Mouse (Mus musculus): ENCODE results near the gene Dis3. TPM values are rescaled to one million over a fixed set of nuclear protein-coding genes. Genes with fewer than 3 reads are reported as not detected.
A peak's percentile ranks its signal among the peaks of the same experiment; 100 is the strongest.

The Dis3 gene
- 10 to 100 TPM; 11.9 to 12.0 TPM for total RNA-seq (2021)
- long read RNA-seq, experiment 1, full-length matches to known transcripts = 3 of 3 reads
- long read RNA-seq, experiment 1, partial matches to known transcripts = 0 of 3 reads
- long read RNA-seq, experiment 1, other reads (novel, unspliced or antisense) = 0 of 3 reads
- long read RNA-seq, experiment 2, full-length matches to known transcripts = 4 of 5 reads
- long read RNA-seq, experiment 2, partial matches to known transcripts = 0 of 5 reads
- long read RNA-seq, experiment 2, other reads (novel, unspliced or antisense) = 1 of 5 reads

DNA sequence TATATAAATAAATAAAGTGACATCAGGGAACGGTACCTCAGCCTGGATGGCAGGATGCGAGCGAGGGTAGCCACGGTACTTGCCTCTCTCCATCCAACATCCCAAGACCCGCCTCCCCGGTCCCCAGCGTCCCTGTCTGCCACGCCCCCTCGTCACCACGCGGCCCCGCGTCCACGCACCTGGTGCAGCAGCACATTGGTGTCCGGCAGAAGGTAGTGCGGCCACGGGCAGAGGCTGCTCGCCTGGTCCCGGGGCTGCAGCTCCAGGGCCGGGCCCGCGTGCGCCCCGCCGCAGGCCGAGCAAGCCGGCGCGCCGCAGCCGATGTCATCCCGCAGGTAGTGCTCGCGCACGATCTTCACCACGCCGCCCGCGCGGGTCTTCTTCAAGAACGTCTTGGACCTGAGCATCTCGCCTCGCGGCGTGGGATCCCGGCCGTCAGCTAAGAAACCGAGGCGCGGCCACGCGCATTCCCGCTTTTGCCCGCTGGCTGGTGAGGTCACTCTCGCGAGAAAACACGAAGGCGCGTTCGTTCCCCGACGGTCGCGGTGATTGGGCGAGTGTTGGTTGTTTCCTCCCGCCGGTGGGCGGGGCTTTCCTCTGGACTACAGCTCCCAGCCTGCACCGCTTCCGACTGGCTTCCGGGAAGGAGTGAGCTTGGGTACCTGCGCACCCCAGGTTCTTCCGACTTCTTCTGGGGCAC is at the start of gene Dis3, which contains the start of gene Pibf1:
TSS of gene Dis3 (minus strand) at position 504 of the 700 bp plus-strand sequence.
TSS of gene Pibf1 (plus strand) at position 158 of the 700 bp plus-strand sequence.
- intact Hi-C loops (cut with DNase I) = loop anchor here (5.0 kb wide), 1 partner anchor 57 kb away; no protein-coding TSS in a partner anchor
- DNase-seq = peak; percentile 99

GRCm38 (mm10) chr14:99146841-99147240 is 47.3 kb upstream of the Dis3 start:
- intact Hi-C loops (cut with DNase I) = no loop called here
- DNase-seq = no peak

DNA sequence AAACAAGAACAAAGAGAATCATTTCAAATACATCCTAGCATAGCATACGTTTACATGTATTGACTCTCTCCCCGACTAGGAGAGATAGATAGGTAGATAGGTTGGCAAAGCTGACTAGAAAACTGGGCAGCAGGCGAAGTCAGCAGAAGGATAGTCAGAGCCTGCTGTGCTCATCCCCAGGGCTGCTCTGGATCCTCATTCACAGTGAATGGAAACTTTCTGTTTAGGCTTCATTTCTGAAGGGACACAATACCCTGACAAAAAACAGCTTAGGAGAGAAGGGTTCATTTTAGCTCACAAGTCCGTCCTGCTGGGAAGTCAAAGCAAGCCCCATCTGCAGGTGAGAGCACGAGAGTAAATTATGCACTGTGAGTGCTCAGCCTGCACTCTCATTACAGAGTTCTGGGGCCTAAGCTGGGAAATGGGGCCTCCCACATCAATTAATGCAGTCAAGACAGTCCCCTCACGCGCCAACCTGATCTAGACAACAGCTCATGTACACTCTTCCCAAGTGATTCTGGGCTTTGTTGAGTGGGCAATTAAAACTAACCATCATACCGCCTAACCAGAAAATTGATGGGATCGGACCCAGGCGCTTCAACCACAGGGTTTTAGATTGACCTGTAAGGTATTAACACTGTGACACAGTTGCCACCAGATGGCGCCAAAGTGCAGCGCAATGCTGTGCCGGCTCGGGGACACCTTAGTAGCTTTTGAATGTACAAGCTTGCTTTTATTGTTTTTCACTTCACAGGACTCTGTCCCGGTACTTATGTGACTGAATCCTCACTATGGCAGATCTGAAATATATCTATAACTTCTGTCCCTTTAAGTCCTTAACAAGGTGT is 42.4 kb upstream of the Dis3 start:
- peak; percentile 85 to 89 for DNase-seq
- intact Hi-C loops (cut with DNase I) = loop anchor here (1.0 to 5.0 kb wide), 2 partner anchors 155 to 752 kb away; partner anchors contain the start of gene Klf5

- intact Hi-C loops (cut with DNase I) = loop anchor here (5.0 kb wide), 1 partner anchor 157 kb away; the partner anchor contains the start of gene Klf5
Measured at GRCm38 (mm10) chr14:99140036-99140435, 40.5 kb upstream of the Dis3 start.

DNA sequence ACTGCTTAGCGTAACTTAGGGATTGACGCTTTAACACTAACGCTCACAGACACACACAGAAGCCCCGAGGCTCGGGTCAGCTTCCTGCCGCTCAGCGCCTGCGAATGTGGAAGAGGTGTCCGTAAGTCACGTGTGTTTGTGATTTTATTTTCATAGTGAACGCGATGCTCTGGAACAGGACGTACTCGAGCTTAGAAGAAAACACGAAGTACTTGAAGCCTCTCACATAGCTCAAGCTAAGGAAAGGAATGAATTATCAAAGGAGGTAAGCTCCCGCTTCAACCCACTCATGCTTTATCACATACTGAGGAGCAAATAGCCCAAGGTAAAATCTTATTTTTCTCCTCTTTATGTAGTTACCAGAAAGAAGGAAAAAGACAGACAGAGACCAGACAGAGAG is 36.7 kb upstream of the Dis3 start:
- no peak for DNase-seq
- intact Hi-C loops (cut with DNase I) = no loop called here

More at GRCm38 (mm10) chr14:99140036-99140435, 40.5 kb upstream of the Dis3 start:
- DNase-seq = no peak

DNA sequence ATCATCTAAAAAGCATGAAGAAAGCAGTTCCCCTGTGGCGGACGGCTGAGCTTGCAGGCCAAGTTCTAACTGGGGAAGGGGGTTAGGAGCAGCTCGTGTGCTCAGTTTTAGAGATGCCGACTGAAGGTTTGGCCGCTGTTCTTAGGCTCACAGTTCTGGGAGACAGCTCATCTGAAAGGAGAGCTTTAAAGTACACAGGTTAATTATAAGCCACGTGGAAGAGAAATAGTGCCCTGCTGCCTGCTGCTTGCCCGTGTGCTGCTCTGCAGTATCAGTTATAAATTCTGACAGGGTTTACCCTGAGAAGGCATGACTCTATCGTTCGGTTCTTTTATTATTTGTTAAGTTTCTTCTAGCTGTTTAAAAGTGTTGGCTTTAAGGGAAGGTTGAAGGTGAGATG is 36.2 kb upstream of the Dis3 start:
- DNase-seq = no peak
- intact Hi-C loops (cut with DNase I) = no loop called here

DNA sequence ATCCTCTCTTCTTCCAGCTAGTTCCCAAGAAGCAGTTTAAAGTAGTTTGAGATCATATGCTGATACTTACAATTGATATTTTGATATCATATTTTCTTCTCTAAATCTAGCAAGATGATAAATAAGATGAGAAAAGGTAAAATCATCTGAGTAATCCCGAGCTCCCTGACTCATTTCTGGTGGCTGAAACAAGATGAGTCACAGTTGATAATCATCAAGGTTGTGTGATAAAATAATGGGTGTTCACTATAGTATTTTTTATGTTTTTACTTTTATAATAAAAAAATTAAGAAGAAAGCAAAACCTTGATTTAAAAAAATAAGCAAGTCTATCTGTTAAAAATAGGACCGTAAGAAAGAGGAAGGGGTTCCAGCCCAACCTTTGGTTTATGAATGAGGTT is 34.5 kb upstream of the Dis3 start:
- intact Hi-C loops (cut with DNase I) = no loop called here
- DNase-seq = no peak

DNA sequence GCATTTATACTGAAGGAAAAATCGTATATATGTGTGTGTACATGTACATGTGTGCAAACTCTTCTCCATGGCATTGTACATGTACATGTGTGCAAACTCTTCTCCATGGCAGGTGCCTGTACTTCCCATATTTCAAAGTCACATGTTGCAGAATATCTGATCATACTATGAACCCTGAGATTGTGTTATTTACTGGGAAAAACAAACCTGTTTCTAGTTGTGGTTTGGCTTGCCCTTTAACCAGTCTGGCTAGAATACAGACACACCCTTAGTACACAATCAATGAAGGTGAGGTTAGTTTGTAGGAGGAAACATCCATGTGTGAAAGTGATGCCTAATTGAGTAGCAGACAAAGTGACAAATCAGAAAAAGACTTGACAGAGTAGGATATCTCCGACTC is 29.5 kb upstream of the Dis3 start:
- intact Hi-C loops (cut with DNase I) = no loop called here
- no peak for DNase-seq

- intact Hi-C loops (cut with DNase I) = no loop called here
- no peak for DNase-seq
Measured at GRCm38 (mm10) chr14:99127509-99127908, 27.9 kb upstream of the Dis3 start.

DNA sequence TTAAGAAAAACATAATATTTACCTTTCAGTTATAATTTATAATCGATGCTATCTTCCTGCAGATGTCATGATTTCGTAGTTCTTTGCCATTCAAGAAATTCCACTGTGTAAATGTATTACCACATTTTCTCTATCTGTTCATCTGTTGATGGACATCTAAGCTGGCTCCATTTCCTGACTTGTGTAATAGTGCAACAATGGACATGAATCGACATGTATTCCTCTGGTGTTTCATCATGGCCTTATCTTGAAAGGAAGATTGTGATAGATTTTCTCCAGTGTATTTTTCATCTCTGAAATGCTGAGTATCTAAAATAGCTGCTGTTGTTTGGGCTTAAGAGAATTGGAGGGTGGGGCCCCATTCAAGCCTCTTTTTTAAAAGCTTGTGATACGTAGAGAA is 27.1 kb upstream of the Dis3 start:
- intact Hi-C loops (cut with DNase I) = no loop called here
- DNase-seq = no peak

DNA sequence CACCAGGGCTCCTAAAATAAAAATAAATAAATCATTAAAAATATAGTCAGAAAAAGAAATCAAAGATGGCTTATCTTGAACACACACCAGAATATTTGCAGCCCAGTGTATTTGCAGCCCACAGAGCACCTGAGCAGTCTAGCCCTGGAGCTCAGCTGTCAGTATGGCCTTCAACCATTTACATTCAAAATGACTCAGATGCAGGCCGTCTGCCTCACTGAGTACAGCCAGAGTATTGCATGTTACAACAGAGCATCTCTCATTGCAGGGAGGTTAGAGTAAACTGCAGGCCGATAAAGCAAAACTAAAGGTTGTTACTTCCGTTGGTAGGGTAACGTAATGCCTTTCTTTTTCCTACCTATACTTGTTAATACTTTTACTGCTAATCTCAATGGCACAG is 24.5 kb upstream of the Dis3 start:
- DNase-seq = no peak
- intact Hi-C loops (cut with DNase I) = no loop called here

- intact Hi-C loops (cut with DNase I) = no loop called here
Measured at GRCm38 (mm10) chr14:99121584-99122339, 22.2 kb upstream of the Dis3 start.

DNA sequence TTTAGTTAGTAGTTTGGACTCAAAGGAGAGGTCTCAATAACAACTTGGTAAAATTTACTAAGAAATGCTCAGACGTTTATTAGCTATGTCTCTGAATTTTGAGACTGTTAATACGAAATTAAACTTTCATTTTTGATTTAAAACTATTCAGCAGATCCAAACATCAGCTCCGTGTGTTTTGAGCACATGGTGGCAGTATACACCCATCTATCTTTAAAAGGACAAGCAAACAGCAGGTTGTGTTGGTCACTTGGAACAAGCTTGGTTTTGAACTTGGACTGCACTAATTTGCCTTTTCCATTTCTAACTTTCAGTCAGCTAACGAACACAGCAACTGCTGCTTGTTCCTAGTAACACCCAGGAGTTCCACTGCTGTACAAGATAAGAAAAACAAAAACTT is 18.0 kb upstream of the Dis3 start:
- intact Hi-C loops (cut with DNase I) = no loop called here
- no peak for DNase-seq

More at GRCm38 (mm10) chr14:99121584-99122339, 22.2 kb upstream of the Dis3 start:
- no peak for DNase-seq

- DNase-seq = no peak
Measured at GRCm38 (mm10) chr14:99108762-99109161, 9.2 kb upstream of the Dis3 start.

DNA sequence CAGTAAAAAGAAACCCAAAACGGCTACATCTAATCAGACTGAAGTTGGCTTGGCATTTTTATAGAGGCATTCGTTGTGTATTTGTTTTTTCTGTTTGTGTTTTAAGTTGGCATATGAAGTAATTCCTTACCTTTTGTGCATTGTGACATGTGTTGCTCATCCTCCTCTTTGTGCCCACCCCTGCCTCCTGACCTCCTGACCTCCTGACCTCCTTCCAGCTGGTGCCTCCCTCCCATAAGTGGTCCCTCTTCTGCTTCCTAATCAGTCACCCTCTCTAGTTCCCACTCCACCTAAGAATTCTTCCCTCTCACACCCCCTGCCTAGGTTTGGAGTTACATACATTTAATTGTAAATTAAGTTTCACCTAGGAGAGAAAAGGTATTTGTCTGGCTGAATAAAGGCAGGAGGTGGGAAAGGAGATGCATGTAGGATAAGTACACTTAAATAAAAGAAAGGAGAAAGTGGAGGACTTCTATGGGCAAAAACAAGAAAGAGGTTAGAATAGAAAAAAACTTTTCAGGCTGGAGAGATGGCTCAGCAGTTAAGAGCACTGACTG is 8.1 kb upstream of the Dis3 start:
- DNase-seq = no peak
- intact Hi-C loops (cut with DNase I) = no loop called here

More at GRCm38 (mm10) chr14:99108762-99109161, 9.2 kb upstream of the Dis3 start:
- intact Hi-C loops (cut with DNase I) = no loop called here

DNA sequence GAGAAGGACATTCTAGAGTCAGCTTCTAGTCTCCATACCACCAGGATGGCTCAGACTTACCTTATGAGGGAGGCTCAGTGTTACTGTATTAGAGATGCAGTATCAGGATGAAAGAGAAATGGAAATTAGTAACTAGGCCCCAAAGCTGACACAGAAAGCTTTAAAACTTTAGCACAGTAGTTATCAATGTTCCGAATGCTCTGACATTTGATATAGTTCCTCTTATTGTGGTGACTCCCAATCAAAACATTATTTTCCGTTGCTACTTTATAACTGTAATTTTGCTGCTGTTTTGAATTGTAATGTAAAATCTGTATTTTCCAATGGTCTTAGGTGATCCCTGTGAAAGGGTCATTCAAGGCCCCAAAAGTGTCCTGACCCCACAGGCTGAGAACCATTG is 7.1 kb upstream of the Dis3 start:
- intact Hi-C loops (cut with DNase I) = no loop called here
- no peak for DNase-seq

DNA sequence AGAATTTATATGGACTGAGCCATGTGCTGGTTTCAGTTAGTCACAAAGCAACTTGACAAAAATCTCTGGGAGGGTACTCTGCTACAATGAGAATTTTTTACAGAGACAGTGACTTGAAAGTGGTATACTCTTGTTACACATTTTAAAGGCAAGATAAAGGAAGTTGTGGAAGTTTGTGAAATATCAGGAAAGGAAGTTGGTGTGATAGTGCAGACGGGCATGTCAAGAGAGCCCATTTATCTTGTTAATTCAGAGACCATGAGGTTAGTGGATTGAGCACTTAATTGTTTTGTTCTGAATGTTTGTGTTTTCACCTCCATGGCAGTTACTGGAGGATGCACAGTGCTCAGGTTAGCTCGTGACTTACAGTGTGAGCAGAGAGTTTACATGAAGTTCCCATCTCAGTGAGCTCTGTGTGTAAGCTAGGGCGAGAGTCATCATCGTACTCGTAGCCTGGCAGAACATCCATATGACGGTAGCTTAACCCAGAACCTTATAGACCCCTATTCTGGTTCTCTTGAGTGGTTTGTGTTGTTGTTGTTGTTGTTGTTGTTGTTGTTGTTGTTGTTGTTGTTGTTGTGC is 5.1 kb upstream of the Dis3 start:
- DNase-seq = no peak
- intact Hi-C loops (cut with DNase I) = no loop called here

GRCm38 (mm10) chr14:99103050-99103449 is 3.5 kb upstream of the Dis3 start:
- DNase-seq = no peak
- intact Hi-C loops (cut with DNase I) = no loop called here

- intact Hi-C loops (cut with DNase I) = loop anchor here (5.0 kb wide), 1 partner anchor 58 kb away; no protein-coding TSS in a partner anchor
- DNase-seq = peak in 1 of 2 experiments; percentile 5
Measured at GRCm38 (mm10) chr14:99099967-99100587, 507 bp upstream of the Dis3 start.
